Mouse (Mus musculus): ENCODE data around the gene Olfr1211.

Olfr1211 gene

GRCm38 (mm10) chr2:88938011-88938410, at the start of gene Olfr1211:
Olfr1211 (minus strand) TSS chr2:88938111.
- in situ Hi-C loops (cut with MboI; ENCODE audit: low pct_unique_long_range_greater_than_20kb in 1 of 2, low sequenced_read_pairs in 2 of 2, unreplicated experiment in 1 of 2), result no loop called here

- in situ Hi-C loops (cut with MboI; ENCODE audit: low pct_unique_long_range_greater_than_20kb in 1 of 2, low sequenced_read_pairs in 2 of 2, unreplicated experiment in 1 of 2), result no loop called here
These were observed 42.3 kb upstream of the Olfr1211 start, which contains the start of gene Gm13762 for GRCm38 (mm10) chr2:88980181-88980580. Gm13762 (minus strand) TSS chr2:88980281.

DNA sequence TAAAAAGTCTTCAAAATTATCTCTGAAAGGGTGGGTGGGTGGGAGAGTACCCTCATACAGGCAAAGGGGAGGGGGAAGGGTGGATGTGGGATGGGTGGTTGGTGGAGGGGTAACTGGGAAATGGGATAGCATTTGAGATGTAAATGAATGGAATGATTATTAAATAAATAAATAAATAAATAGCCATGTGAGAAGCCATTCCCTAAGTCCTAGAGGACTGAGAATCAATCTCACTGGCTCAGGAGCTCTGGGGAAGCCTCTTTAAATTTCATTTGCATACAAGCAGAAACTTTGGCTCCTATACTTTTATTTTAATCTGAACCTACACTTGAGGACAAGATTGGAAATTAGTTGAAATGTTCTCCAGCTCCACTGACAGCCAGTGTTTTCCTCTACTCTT, 15.8 kb upstream of the Olfr1211 start, which contains the start of gene Olfr1212:
Olfr1212 (plus strand) TSS at position 301 of the 400 bp plus-strand sequence.
- in situ Hi-C loops (cut with MboI; ENCODE audit: low pct_unique_long_range_greater_than_20kb in 1 of 2, low sequenced_read_pairs in 2 of 2, unreplicated experiment in 1 of 2), result no loop called here

GRCm38 (mm10) chr2:88915057-88915456, 22.9 kb downstream of the Olfr1211 start, which contains the start of gene Olfr1209:
Olfr1209 (minus strand) TSS chr2:88915157.
- in situ Hi-C loops (cut with MboI; ENCODE audit: low pct_unique_long_range_greater_than_20kb in 1 of 2, low sequenced_read_pairs in 2 of 2, unreplicated experiment in 1 of 2), result no loop called here

GRCm38 (mm10) chr2:88902211-88902610, 35.7 kb downstream of the Olfr1211 start, which contains the start of gene Olfr1208:
Olfr1208 (minus strand) TSS chr2:88902311.
- in situ Hi-C loops (cut with MboI; ENCODE audit: low pct_unique_long_range_greater_than_20kb in 1 of 2, low sequenced_read_pairs in 2 of 2, unreplicated experiment in 1 of 2), result no loop called here
